Mouse (Mus musculus) spleen, adult 2 months (tissue): Measurements from ENCODE around the gene Ccdc142.

Experiments
- CTCF ChIP-seq: fragments of 200-500 bp; IDR thresholded peaks from 2 replicates; pipeline ENCODE4 v1.5.1; 2011; ENCODE audit warnings: mild to moderate bottlenecking, inconsistent platforms; ENCODE audit not compliant: insufficient read depth, insufficient read length, insufficient replicate concordance; ENCODE audit errors: extremely low read depth
- POLR2A ChIP-seq: fragments of 200-500 bp; IDR thresholded peaks from 2 replicates; pipeline ENCODE4 v1.6.1; 2011; ENCODE audit warnings: low read depth, low read length, inconsistent platforms

DNA sequence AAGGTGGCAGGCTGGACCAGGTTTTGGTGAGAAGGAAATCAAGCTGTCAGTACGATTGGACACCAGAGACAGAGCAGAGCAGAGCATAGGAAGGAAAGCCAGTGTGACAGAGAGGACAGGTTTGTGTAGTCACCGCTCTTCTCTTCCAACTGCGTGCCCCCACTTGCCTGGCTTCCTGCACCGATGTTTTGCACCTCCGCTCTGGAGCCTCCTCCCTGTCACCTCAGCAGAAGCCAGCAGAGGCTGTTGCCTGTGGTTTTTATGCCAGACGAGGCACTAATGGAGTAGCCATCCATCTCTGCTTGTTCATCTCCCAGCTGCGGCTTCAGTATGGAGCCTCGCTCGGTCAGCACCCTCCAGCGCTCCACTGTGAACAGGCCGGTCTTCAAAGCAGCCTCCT is 41.5 kb downstream of the Ccdc142 start:
- TF ChIP-seq CTCF (no peak), POLR2A (no peak)
